Mouse (Mus musculus): ENCODE measurements around the gene Dnah8. TPM values are rescaled to one million over a fixed set of nuclear protein-coding genes. Genes with fewer than 3 reads are reported as not detected.

The Dnah8 gene
- total RNA-seq, 2 experiments from 2014 or later, result 6.0 to 9.3 TPM

GRCm38 (mm10) chr17:30857347-30857746 is 233.2 kb downstream of the Dnah8 start:
- ATAC-seq (replicated peaks; ENCODE audit: low FRiP score, poor library complexity, severe bottlenecking), result no peak

- ATAC-seq (replicated peaks; ENCODE audit: low FRiP score, poor library complexity, severe bottlenecking), result no peak
These were observed 234.6 kb downstream of the Dnah8 start for GRCm38 (mm10) chr17:30858586-30859259.

- ATAC-seq (replicated peaks; ENCODE audit: low FRiP score, poor library complexity, severe bottlenecking), result no peak
These were observed 235.9 kb downstream of the Dnah8 start for GRCm38 (mm10) chr17:30859989-30860585.

GRCm38 (mm10) chr17:30860606-30861005 is 236.5 kb downstream of the Dnah8 start:
- ATAC-seq (replicated peaks; ENCODE audit: low FRiP score, poor library complexity, severe bottlenecking), result no peak

GRCm38 (mm10) chr17:30866281-30866680 is 242.1 kb downstream of the Dnah8 start:
- no peak for ATAC-seq (replicated peaks; ENCODE audit: low FRiP score, poor library complexity, severe bottlenecking)

GRCm38 (mm10) chr17:30866966-30867365 is 242.8 kb downstream of the Dnah8 start:
- no peak for ATAC-seq (replicated peaks; ENCODE audit: low FRiP score, poor library complexity, severe bottlenecking)

- no peak for ATAC-seq (replicated peaks; ENCODE audit: low FRiP score, poor library complexity, severe bottlenecking)
These were observed 246.9 kb downstream of the Dnah8 start for GRCm38 (mm10) chr17:30871040-30871439.

GRCm38 (mm10) chr17:30874276-30874675 is 250.1 kb downstream of the Dnah8 start:
- peak; percentile 39; the same call in 1 of the 2 replicates for ATAC-seq (replicated peaks; ENCODE audit: low FRiP score, poor library complexity, severe bottlenecking)

GRCm38 (mm10) chr17:30877456-30877855 is 253.3 kb downstream of the Dnah8 start:
- no peak for ATAC-seq (replicated peaks; ENCODE audit: low FRiP score, poor library complexity, severe bottlenecking)

- ATAC-seq (replicated peaks; ENCODE audit: low FRiP score, poor library complexity, severe bottlenecking), result no peak
These were observed 254.5 kb downstream of the Dnah8 start for GRCm38 (mm10) chr17:30878626-30879025.

GRCm38 (mm10) chr17:30880391-30880790 is 256.2 kb downstream of the Dnah8 start:
- no peak for ATAC-seq (replicated peaks; ENCODE audit: low FRiP score, poor library complexity, severe bottlenecking)

GRCm38 (mm10) chr17:30881001-30881400 is 256.8 kb downstream of the Dnah8 start:
- ATAC-seq (replicated peaks; ENCODE audit: low FRiP score, poor library complexity, severe bottlenecking), result no peak

GRCm38 (mm10) chr17:30882206-30882605 is 258.1 kb downstream of the Dnah8 start:
- no peak for ATAC-seq (replicated peaks; ENCODE audit: low FRiP score, poor library complexity, severe bottlenecking)

- no peak for ATAC-seq (replicated peaks; ENCODE audit: low FRiP score, poor library complexity, severe bottlenecking)
These were observed 259.4 kb downstream of the Dnah8 start for GRCm38 (mm10) chr17:30883534-30883933.

GRCm38 (mm10) chr17:30892086-30892485 is 267.9 kb downstream of the Dnah8 start:
- ATAC-seq (replicated peaks; ENCODE audit: low FRiP score, poor library complexity, severe bottlenecking), result no peak

- no peak for ATAC-seq (replicated peaks; ENCODE audit: low FRiP score, poor library complexity, severe bottlenecking)
These were observed 268.6 kb downstream of the Dnah8 start for GRCm38 (mm10) chr17:30892730-30893129.

GRCm38 (mm10) chr17:30897075-30897474 is 272.9 kb downstream of the Dnah8 start:
- ATAC-seq (replicated peaks; ENCODE audit: low FRiP score, poor library complexity, severe bottlenecking), result no peak

GRCm38 (mm10) chr17:30901627-30902026 is 277.5 kb downstream of the Dnah8 start, which contains the start of gene Glp1r:
TSS of gene Glp1r (plus strand) at chr17:30901817.
- no peak for ATAC-seq (replicated peaks; ENCODE audit: low FRiP score, poor library complexity, severe bottlenecking)

- ATAC-seq (replicated peaks; ENCODE audit: low FRiP score, poor library complexity, severe bottlenecking), result no peak
These were observed 279.9 kb downstream of the Dnah8 start for GRCm38 (mm10) chr17:30904096-30904495.

GRCm38 (mm10) chr17:30907577-30907976 is 283.4 kb downstream of the Dnah8 start:
- no peak for ATAC-seq (replicated peaks; ENCODE audit: low FRiP score, poor library complexity, severe bottlenecking)

- ATAC-seq (replicated peaks; ENCODE audit: low FRiP score, poor library complexity, severe bottlenecking), result no peak
These were observed 286.9 kb downstream of the Dnah8 start for GRCm38 (mm10) chr17:30910866-30911731.

Measured in erythroblast, adult 5-6 weeks (primary cell).